Mouse (Mus musculus): ENCODE measurements around the gene Clk3. TPM values are rescaled to one million over a fixed set of nuclear protein-coding genes. Genes with fewer than 3 reads are reported as not detected.

Clk3 gene
- polyA plus RNA-seq, 1 experiment from 2014 or later = 57.8 TPM

DNA sequence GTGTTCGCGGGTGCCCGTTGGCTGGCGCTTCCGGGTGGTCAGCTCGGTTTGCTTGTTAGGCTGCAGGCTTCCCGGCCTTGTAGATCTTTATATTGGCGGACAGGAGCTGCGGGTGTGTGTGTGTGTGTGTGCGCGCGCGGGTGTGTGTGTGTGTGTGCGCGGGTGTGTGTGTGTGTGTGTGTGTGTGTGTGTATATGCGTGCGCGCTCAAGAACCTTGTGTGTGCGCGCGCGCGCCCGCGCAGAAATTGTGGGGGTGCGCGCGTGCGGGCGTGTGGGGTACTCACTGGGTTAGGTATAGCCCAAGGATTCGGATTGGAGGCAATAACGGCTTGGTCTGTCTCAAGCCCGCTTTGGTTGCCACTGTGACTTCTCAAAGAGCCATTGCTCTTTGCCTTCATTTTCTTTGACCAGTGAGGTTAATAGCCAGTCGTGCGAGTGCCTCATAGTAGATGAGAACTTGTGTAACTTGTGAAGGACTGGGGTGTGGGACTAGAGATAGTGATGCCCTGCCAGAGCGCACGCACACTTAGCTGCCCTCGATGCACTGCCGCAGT lies 56.9 kb downstream of the Clk3 start:
- no peaks in the 10 kb centered on the region for H3K27me3 ChIP-seq (replicated peaks)
- H3K4me3 ChIP-seq (replicated peaks) = peak overlapping the region; percentile 90
- peaks cover 3% of the 10 kb centered on the region for H3K4me1 ChIP-seq (replicated peaks)
- peak overlapping the region; percentile 84 for H3K9ac ChIP-seq
- peak overlapping the region; percentile 72 for H3K4me2 ChIP-seq (replicated peaks)
- peak; percentile 85 for ATAC-seq
- H3K27ac ChIP-seq = peak overlapping the region; percentile 88
- H3K36me3 ChIP-seq = 0 out of 2 replicates have a peak, but pooled peaks cover 2% of the 10 kb centered on the region
- 2% methylated on average over 39 of the region's 39 CpGs for WGBS
- H3K9me3 ChIP-seq = no peaks in the 10 kb centered on the region

GRCm38 (mm10) chr9:57708068-57708719 lies 57.5 kb downstream of the Clk3 start, which contains the start of gene Edc3:
TSS of gene Edc3 (plus strand) at chr9:57708540.
- peak; percentile 96 for ATAC-seq
- Histone ChIP-seq H3K4me2 (replicated peaks) (peak within 1 kb of the TSS; percentile 72), H3K27ac (peak within 1 kb of the TSS; percentile 88), H3K27me3 (replicated peaks) (no peaks in the 10 kb centered on the region), H3K9me3 (no peaks in the 10 kb centered on the region), H3K4me1 (replicated peaks) (peaks cover 3% of the 10 kb centered on the region), H3K4me3 (replicated peaks) (peak within 1 kb of the TSS; percentile 90), H3K9ac (peak within 1 kb of the TSS; percentile 84), H3K36me3 (no peaks in the 10 kb centered on the region)
- 2% methylated on average over 23 of the region's 23 CpGs for WGBS

DNA sequence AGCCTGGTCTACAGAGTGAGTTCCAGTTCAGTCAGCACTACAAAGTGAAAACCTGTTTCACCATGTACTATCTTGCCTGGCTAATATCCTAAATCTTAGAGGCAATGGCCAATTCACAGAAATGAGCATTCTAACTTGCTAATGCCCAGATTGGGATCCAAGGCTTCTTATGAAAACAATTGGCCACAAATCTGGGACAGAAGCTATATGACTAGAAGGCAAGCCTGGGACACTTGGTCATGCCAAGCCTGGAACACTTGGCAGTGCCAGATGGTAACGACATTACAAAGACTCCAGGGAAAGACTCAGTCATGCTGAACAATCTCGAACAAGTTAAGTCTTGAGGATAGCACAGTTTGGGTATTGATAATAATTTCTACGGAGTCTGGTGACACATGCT lies 59.2 kb downstream of the Clk3 start:
- Histone ChIP-seq H3K27ac (no peak overlapping the region), H3K27me3 (replicated peaks) (no peaks in the 10 kb centered on the region), H3K4me3 (replicated peaks) (no peak overlapping the region), H3K4me1 (replicated peaks) (peaks cover 3% of the 10 kb centered on the region), H3K9ac (no peak overlapping the region), H3K9me3 (no peaks in the 10 kb centered on the region), H3K4me2 (replicated peaks) (no peak overlapping the region), H3K36me3 (no peaks in the 10 kb centered on the region)
- ATAC-seq = no peak
- whole genome bisulfite sequencing = 92% methylated on average over 3 of the region's 3 CpGs

Other genes starting within 250 kb of the Clk3 start
- gene Cox5a, start 244.6 kb downstream of the Clk3 start, polyA plus RNA-seq (2015; fragmentation: Nextera tagmentation; extraction: Ambion mirVana) = 844 and 895 TPM in 2 replicates
- 17.2 and 18.2 TPM in 2 replicates for gene Fam219b, start 228.3 kb downstream of the Clk3 start, polyA plus RNA-seq (2015; fragmentation: Nextera tagmentation; extraction: Ambion mirVana)
- 50.2 and 55.8 TPM in 2 replicates for gene Mpi, start 213.1 kb downstream of the Clk3 start, polyA plus RNA-seq (2015; fragmentation: Nextera tagmentation; extraction: Ambion mirVana)
- gene Scamp2, start 204.9 kb downstream of the Clk3 start, polyA plus RNA-seq (2015; fragmentation: Nextera tagmentation; extraction: Ambion mirVana) = 83.9 and 84.5 TPM in 2 replicates
- 16.3 and 20.4 TPM in 2 replicates for gene Ulk3, start 176.4 kb downstream of the Clk3 start, polyA plus RNA-seq (2015; fragmentation: Nextera tagmentation; extraction: Ambion mirVana)
- not detected in 2 replicates for gene Cplx3, start 159.6 kb downstream of the Clk3 start, polyA plus RNA-seq (2015; fragmentation: Nextera tagmentation; extraction: Ambion mirVana)
- gene Lman1l, start 145.1 kb downstream of the Clk3 start, polyA plus RNA-seq (2015; fragmentation: Nextera tagmentation; extraction: Ambion mirVana) = not detected in 2 replicates
- gene Csk, start 112.2 kb downstream of the Clk3 start, polyA plus RNA-seq (2015; fragmentation: Nextera tagmentation; extraction: Ambion mirVana) = 29.0 and 31.4 TPM in 2 replicates
- gene Cyp1a2, start 82.2 kb downstream of the Clk3 start, polyA plus RNA-seq (2015; fragmentation: Nextera tagmentation; extraction: Ambion mirVana) = not detected in 2 replicates
- gene Cyp1a1, start 77.9 kb downstream of the Clk3 start, polyA plus RNA-seq (2015; fragmentation: Nextera tagmentation; extraction: Ambion mirVana) = not detected in 2 replicates
- 29.6 and 29.9 TPM in 2 replicates for gene Edc3, start 57.3 kb downstream of the Clk3 start, polyA plus RNA-seq (2015; fragmentation: Nextera tagmentation; extraction: Ambion mirVana)
- 7.4 and 7.8 TPM in 2 replicates for gene Arid3b, start 70.9 kb upstream of the Clk3 start, polyA plus RNA-seq (2015; fragmentation: Nextera tagmentation; extraction: Ambion mirVana)
- gene Ubl7, start 145.1 kb upstream of the Clk3 start, polyA plus RNA-seq (2015; fragmentation: Nextera tagmentation; extraction: Ambion mirVana) = 89.0 and 91.1 TPM in 2 replicates
- 0.58 and 0.89 TPM in 2 replicates for gene Sema7a, start 174.3 kb upstream of the Clk3 start, polyA plus RNA-seq (2015; fragmentation: Nextera tagmentation; extraction: Ambion mirVana)
- 9.3 and 22.1 TPM in 2 replicates for gene Cyp11a1, start 240.6 kb upstream of the Clk3 start, polyA plus RNA-seq (2015; fragmentation: Nextera tagmentation; extraction: Ambion mirVana)